Mouse (Mus musculus): ENCODE data around the gene Hivep3. TPM values are rescaled to one million over a fixed set of nuclear protein-coding genes. Genes with fewer than 3 reads are reported as not detected.

Hivep3 gene
- total RNA-seq, 1 experiment from 2014 or later = 8.5 TPM

GRCm38 (mm10) chr4:120153736-120154135 lies 420.2 kb downstream of the Hivep3 start:
- no peak for DNase-seq

- DNase-seq = no peak
These were observed 425.2 kb downstream of the Hivep3 start for GRCm38 (mm10) chr4:120158714-120159310.

- DNase-seq = peak; percentile 87
These were observed 427.8 kb downstream of the Hivep3 start, which contains the start of gene Edn2 for GRCm38 (mm10) chr4:120161166-120161949. Gene Edn2, plus strand, starts transcription at chr4:120161206.

GRCm38 (mm10) chr4:120162586-120162985 lies 429.0 kb downstream of the Hivep3 start:
- DNase-seq = no peak

GRCm38 (mm10) chr4:120163242-120163641 lies 429.7 kb downstream of the Hivep3 start:
- peak; percentile 63 for DNase-seq

GRCm38 (mm10) chr4:120164316-120164715 lies 430.7 kb downstream of the Hivep3 start:
- DNase-seq = no peak

GRCm38 (mm10) chr4:120167778-120168177 lies 434.2 kb downstream of the Hivep3 start:
- DNase-seq = no peak

GRCm38 (mm10) chr4:120168346-120168745 lies 434.8 kb downstream of the Hivep3 start:
- no peak for DNase-seq

GRCm38 (mm10) chr4:120170387-120170936 lies 436.9 kb downstream of the Hivep3 start:
- DNase-seq = no peak

- no peak for DNase-seq
These were observed 438.6 kb downstream of the Hivep3 start for GRCm38 (mm10) chr4:120172050-120172684.

- DNase-seq = no peak
These were observed 445.5 kb downstream of the Hivep3 start for GRCm38 (mm10) chr4:120179123-120179522.

GRCm38 (mm10) chr4:120180535-120180934 lies 447.0 kb downstream of the Hivep3 start:
- no peak for DNase-seq

- DNase-seq = no peak
These were observed 450.9 kb downstream of the Hivep3 start for GRCm38 (mm10) chr4:120184374-120184991.

- DNase-seq = no peak
These were observed 452.9 kb downstream of the Hivep3 start for GRCm38 (mm10) chr4:120186441-120186840.

GRCm38 (mm10) chr4:120186934-120187333 lies 453.4 kb downstream of the Hivep3 start:
- no peak for DNase-seq

Other genes starting within 250 kb of the Hivep3 start
- 0.21 and 0.67 TPM in 2 replicates for gene Rimkla, start 241.2 kb upstream of the Hivep3 start, total RNA-seq (2021)
- 32.3 and 42.8 TPM in 2 replicates for gene Foxj3, start 196.8 kb upstream of the Hivep3 start, total RNA-seq (2021)
- gene Frg2f1, start 194.3 kb upstream of the Hivep3 start, total RNA-seq (2021) = 11.0 and 14.2 TPM in 2 replicates
- gene Guca2a, start 96.1 kb upstream of the Hivep3 start, total RNA-seq (2021) = 0.58 TPM in 1 of 2 replicates, not detected in the other
- gene Guca2b, start 74.8 kb upstream of the Hivep3 start, total RNA-seq (2021) = not detected in 2 replicates